Mouse (Mus musculus): ENCODE results near the gene Tbxas1. TPM values are rescaled to one million over a fixed set of nuclear protein-coding genes. Genes with fewer than 3 reads are reported as not detected.

Gene Tbxas1
- polyA plus RNA-seq, 2 experiments, result 4.5 to 6.3 TPM

- no peak overlapping the region for H3K9ac ChIP-seq (replicated peaks)
- H3K27ac ChIP-seq, result no peak overlapping the region
- TF ChIP-seq CTCF (IDR thresholded peaks at IDR 0.05; ENCODE audit: low read depth) (no peak), EP300 (IDR thresholded peaks at IDR 0.05; ENCODE audit: low read depth) (no peak)
- WGBS (ENCODE audit: insufficient replicate concordance), result 69% methylated on average over 12 of the region's 12 CpGs
- H3K4me1 ChIP-seq (replicated peaks; ENCODE audit: control insufficient read depth in 2 of 2, insufficient read depth in 2 of 2, low read length in 1 of 2), result peaks cover 0 to 7% of the 10 kb centered on the region in 2 experiments; a peak in 3 of 4 replicates
- DNase-seq (ENCODE audit: low read depth in 3 of 3, low spot score in 3 of 3) (no peak), ATAC-seq (ENCODE audit: insufficient read depth) (no peak)
- no peak overlapping the region for H3K4me3 ChIP-seq (ENCODE audit: insufficient read depth in 1 of 2, low read depth in 2 of 2, low read length in 2 of 2)
- H3K27me3 ChIP-seq (ENCODE audit: control insufficient read depth, insufficient read depth, low read length), result no peaks in the 10 kb centered on the region
- no peak overlapping the region for H3K4me2 ChIP-seq (ENCODE audit: low read depth)
- H3K36me3 ChIP-seq (replicated peaks; ENCODE audit: control insufficient read depth, insufficient read depth, low read depth), result no peaks in the 10 kb centered on the region
- no peaks in the 10 kb centered on the region for H3K9me3 ChIP-seq (ENCODE audit: control insufficient read depth, low read length)
These were observed 128.8 kb downstream of the Tbxas1 start for GRCm38 (mm10) chr6:39004003-39004473.

GRCm38 (mm10) chr6:39005267-39005944 is 130.2 kb downstream of the Tbxas1 start:
- no peak overlapping the region for H3K9ac ChIP-seq (replicated peaks)
- H3K36me3 ChIP-seq (replicated peaks; ENCODE audit: control insufficient read depth, insufficient read depth, low read depth), result no peaks in the 10 kb centered on the region
- TF ChIP-seq EP300 (IDR thresholded peaks at IDR 0.05; ENCODE audit: low read depth), result no peak
- no peak for TF ChIP-seq CTCF (IDR thresholded peaks at IDR 0.05; ENCODE audit: low read depth)
- H3K27ac ChIP-seq, result no peak overlapping the region
- ATAC-seq (ENCODE audit: insufficient read depth), result no peak
- H3K27me3 ChIP-seq (ENCODE audit: control insufficient read depth, insufficient read depth, low read length), result no peaks in the 10 kb centered on the region
- H3K9me3 ChIP-seq (ENCODE audit: control insufficient read depth, low read length), result no peaks in the 10 kb centered on the region
- 72% methylated on average over 20 of the region's 20 CpGs for WGBS (ENCODE audit: insufficient replicate concordance)
- no peak overlapping the region for H3K4me2 ChIP-seq (ENCODE audit: low read depth)
- H3K4me3 ChIP-seq (ENCODE audit: insufficient read depth in 1 of 2, low read depth in 2 of 2, low read length in 2 of 2), result no peak overlapping the region
- DNase-seq (ENCODE audit: low read depth in 3 of 3, low spot score in 3 of 3), result no peak
- peaks cover 0 to 7% of the 10 kb centered on the region in 2 experiments; a peak in 3 of 4 replicates for H3K4me1 ChIP-seq (replicated peaks; ENCODE audit: control insufficient read depth in 2 of 2, insufficient read depth in 2 of 2, low read length in 1 of 2)

- H3K9me3 ChIP-seq (ENCODE audit: control insufficient read depth, low read length), result no peaks in the 10 kb centered on the region
- peaks cover 0 to 7% of the 10 kb centered on the region in 2 experiments; a peak in 3 of 4 replicates for H3K4me1 ChIP-seq (replicated peaks; ENCODE audit: control insufficient read depth in 2 of 2, insufficient read depth in 2 of 2, low read length in 1 of 2)
- no peak overlapping the region for H3K27ac ChIP-seq
- WGBS (ENCODE audit: insufficient replicate concordance), result 73% methylated on average over 5 of the region's 5 CpGs
- no peaks in the 10 kb centered on the region for H3K36me3 ChIP-seq (replicated peaks; ENCODE audit: control insufficient read depth, insufficient read depth, low read depth)
- H3K4me2 ChIP-seq (ENCODE audit: low read depth), result no peak overlapping the region
- ATAC-seq (ENCODE audit: insufficient read depth), result no peak
- H3K9ac ChIP-seq (replicated peaks), result no peak overlapping the region
- DNase-seq (ENCODE audit: low read depth in 3 of 3, low spot score in 3 of 3), result no peak
- no peak overlapping the region for H3K4me3 ChIP-seq (ENCODE audit: insufficient read depth in 1 of 2, low read depth in 2 of 2, low read length in 2 of 2)
- no peaks in the 10 kb centered on the region for H3K27me3 ChIP-seq (ENCODE audit: control insufficient read depth, insufficient read depth, low read length)
- no peak for TF ChIP-seq CTCF (IDR thresholded peaks at IDR 0.05; ENCODE audit: low read depth)
- no peak for TF ChIP-seq EP300 (IDR thresholded peaks at IDR 0.05; ENCODE audit: low read depth)
These were observed 130.9 kb downstream of the Tbxas1 start for GRCm38 (mm10) chr6:39005945-39006572.

GRCm38 (mm10) chr6:39007223-39007622 is 132.0 kb downstream of the Tbxas1 start:
- no peak for ATAC-seq (ENCODE audit: insufficient read depth)

GRCm38 (mm10) chr6:39008116-39008515 is 132.9 kb downstream of the Tbxas1 start:
- Histone ChIP-seq H3K27ac (no peak overlapping the region), H3K4me2 (ENCODE audit: low read depth) (no peak overlapping the region), H3K4me3 (ENCODE audit: insufficient read depth in 1 of 2, low read depth in 2 of 2, low read length in 2 of 2) (no peak overlapping the region), H3K9me3 (ENCODE audit: control insufficient read depth, low read length) (peaks cover 4% of the 10 kb centered on the region), H3K27me3 (ENCODE audit: control insufficient read depth, insufficient read depth, low read length) (no peaks in the 10 kb centered on the region), H3K4me1 (replicated peaks; ENCODE audit: control insufficient read depth in 2 of 2, insufficient read depth in 2 of 2, low read length in 1 of 2) (peaks cover 0 to 5% of the 10 kb centered on the region in 2 experiments; a peak in 3 of 4 replicates), H3K9ac (replicated peaks) (no peak overlapping the region), H3K36me3 (replicated peaks; ENCODE audit: control insufficient read depth, insufficient read depth, low read depth) (no peaks in the 10 kb centered on the region)
- DNase-seq (ENCODE audit: low read depth in 3 of 3, low spot score in 3 of 3) (no peak), ATAC-seq (ENCODE audit: insufficient read depth) (no peak)
- WGBS (ENCODE audit: insufficient replicate concordance), result 40% methylated on average over 4 of the region's 4 CpGs
- no peak for TF ChIP-seq CTCF (IDR thresholded peaks at IDR 0.05; ENCODE audit: low read depth)
- TF ChIP-seq EP300 (IDR thresholded peaks at IDR 0.05; ENCODE audit: low read depth), result no peak

More at GRCm38 (mm10) chr6:39007223-39007622, 132.0 kb downstream of the Tbxas1 start:
- DNase-seq (ENCODE audit: low read depth in 3 of 3, low spot score in 3 of 3), result no peak
- TF ChIP-seq CTCF (IDR thresholded peaks at IDR 0.05; ENCODE audit: low read depth) (no peak), EP300 (IDR thresholded peaks at IDR 0.05; ENCODE audit: low read depth) (no peak)
- H3K27me3 ChIP-seq (ENCODE audit: control insufficient read depth, insufficient read depth, low read length), result no peaks in the 10 kb centered on the region
- no peak overlapping the region for H3K4me3 ChIP-seq (ENCODE audit: insufficient read depth in 1 of 2, low read depth in 2 of 2, low read length in 2 of 2)
- H3K9me3 ChIP-seq (ENCODE audit: control insufficient read depth, low read length), result no peaks in the 10 kb centered on the region
- no peak overlapping the region for H3K9ac ChIP-seq (replicated peaks)
- WGBS (ENCODE audit: insufficient replicate concordance), result 33% methylated on average over 5 of the region's 5 CpGs
- no peaks in the 10 kb centered on the region for H3K36me3 ChIP-seq (replicated peaks; ENCODE audit: control insufficient read depth, insufficient read depth, low read depth)
- no peak overlapping the region for H3K4me2 ChIP-seq (ENCODE audit: low read depth)
- no peak overlapping the region for H3K27ac ChIP-seq
- H3K4me1 ChIP-seq (replicated peaks; ENCODE audit: control insufficient read depth in 2 of 2, insufficient read depth in 2 of 2, low read length in 1 of 2), result peaks cover 0 to 7% of the 10 kb centered on the region in 2 experiments; a peak in 3 of 4 replicates

Measured in liver, embryonic 14.5 days (tissue).